Mouse (Mus musculus): Measurements from ENCODE around the gene Copz1. TPM values are rescaled to one million over a fixed set of nuclear protein-coding genes. Genes with fewer than 3 reads are reported as not detected.

The Copz1 gene
- total and polyA plus RNA-seq, 3 experiments: 80.0 to 271 (median 148) TPM

Other genes starting within 250 kb of the Copz1 start
- gene Smug1, start 105.6 kb upstream of the Copz1 start, total RNA-seq (2012; rRNA removed): 7.3 and 7.8 TPM in 2 replicates
- 9.5 and 9.8 TPM in 2 replicates for gene Smug1, start 105.6 kb upstream of the Copz1 start, total RNA-seq (2014; rRNA removed)
- 6.1 and 7.3 TPM in 2 replicates for gene Smug1, start 105.6 kb upstream of the Copz1 start, polyA plus RNA-seq (2012; ENCODE audit: insufficient read length, low read depth)
- 94.9 and 99.6 TPM in 2 replicates for gene Cbx5, start 32.9 kb upstream of the Copz1 start, total RNA-seq (2012; rRNA removed)
- gene Cbx5, start 32.9 kb upstream of the Copz1 start, total RNA-seq (2014; rRNA removed): 152 and 171 TPM in 2 replicates
- 128 and 151 TPM in 2 replicates for gene Cbx5, start 32.9 kb upstream of the Copz1 start, polyA plus RNA-seq (2012; ENCODE audit: insufficient read length, low read depth)
- gene Hnrnpa1, start 32.3 kb upstream of the Copz1 start, total RNA-seq (2012; rRNA removed): 635 and 691 TPM in 2 replicates
- 757 and 802 TPM in 2 replicates for gene Hnrnpa1, start 32.3 kb upstream of the Copz1 start, total RNA-seq (2014; rRNA removed)
- 1,746 and 1,799 TPM in 2 replicates for gene Hnrnpa1, start 32.3 kb upstream of the Copz1 start, polyA plus RNA-seq (2012; ENCODE audit: insufficient read length, low read depth)
- gene Nfe2, start 14.3 kb upstream of the Copz1 start, total RNA-seq (2012; rRNA removed): 0.13 TPM in 1 of 2 replicates, not detected in the other
- gene Nfe2, start 14.3 kb upstream of the Copz1 start, total RNA-seq (2014; rRNA removed): not detected in 2 replicates
- 0.14 and 0.33 TPM in 2 replicates for gene Nfe2, start 14.3 kb upstream of the Copz1 start, polyA plus RNA-seq (2012; ENCODE audit: insufficient read length, low read depth)
- 0.25 and 0.42 TPM in 2 replicates for gene Gpr84, start 37.9 kb downstream of the Copz1 start, total RNA-seq (2012; rRNA removed)
- 0.26 and 0.66 TPM in 2 replicates for gene Gpr84, start 37.9 kb downstream of the Copz1 start, total RNA-seq (2014; rRNA removed)
- gene Gpr84, start 37.9 kb downstream of the Copz1 start, polyA plus RNA-seq (2012; ENCODE audit: insufficient read length, low read depth): 0.79 and 1.4 TPM in 2 replicates
- gene Zfp385a, start 67.4 kb downstream of the Copz1 start, total RNA-seq (2012; rRNA removed): 2.7 and 3.1 TPM in 2 replicates
- 1.0 and 1.2 TPM in 2 replicates for gene Zfp385a, start 67.4 kb downstream of the Copz1 start, total RNA-seq (2014; rRNA removed)
- gene Zfp385a, start 67.4 kb downstream of the Copz1 start, polyA plus RNA-seq (2012; ENCODE audit: insufficient read length, low read depth): 45.2 and 59.9 TPM in 2 replicates
- gene Itga5, start 94.0 kb downstream of the Copz1 start, total RNA-seq (2012; rRNA removed): 0.17 and 0.21 TPM in 2 replicates
- gene Itga5, start 94.0 kb downstream of the Copz1 start, total RNA-seq (2014; rRNA removed): 0.07 and 0.28 TPM in 2 replicates
- 1.6 and 1.8 TPM in 2 replicates for gene Itga5, start 94.0 kb downstream of the Copz1 start, polyA plus RNA-seq (2012; ENCODE audit: insufficient read length, low read depth)
- gene Gtsf1, start 157.8 kb downstream of the Copz1 start, total RNA-seq (2012; rRNA removed): 0.21 TPM in 1 of 2 replicates, not detected in the other
- gene Gtsf1, start 157.8 kb downstream of the Copz1 start, total RNA-seq (2014; rRNA removed): not detected in 2 replicates
- gene Gtsf1, start 157.8 kb downstream of the Copz1 start, polyA plus RNA-seq (2012; ENCODE audit: insufficient read length, low read depth): not detected in 2 replicates
- gene Gtsf2, start 175.8 kb downstream of the Copz1 start, total RNA-seq (2012; rRNA removed): not detected in 2 replicates
- gene Gtsf2, start 175.8 kb downstream of the Copz1 start, total RNA-seq (2014; rRNA removed): not detected in 2 replicates
- gene Gtsf2, start 175.8 kb downstream of the Copz1 start, polyA plus RNA-seq (2012; ENCODE audit: insufficient read length, low read depth): not detected in 2 replicates
- gene Nckap1l, start 181.1 kb downstream of the Copz1 start, total RNA-seq (2012; rRNA removed): 58.5 and 68.6 TPM in 2 replicates
- gene Nckap1l, start 181.1 kb downstream of the Copz1 start, total RNA-seq (2014; rRNA removed): 77.7 and 78.2 TPM in 2 replicates
- gene Nckap1l, start 181.1 kb downstream of the Copz1 start, polyA plus RNA-seq (2012; ENCODE audit: insufficient read length, low read depth): 102 and 109 TPM in 2 replicates
- gene Pde1b, start 230.3 kb downstream of the Copz1 start, total RNA-seq (2012; rRNA removed): 15.0 and 16.3 TPM in 2 replicates
- 14.2 and 19.2 TPM in 2 replicates for gene Pde1b, start 230.3 kb downstream of the Copz1 start, total RNA-seq (2014; rRNA removed)
- 31.9 and 36.7 TPM in 2 replicates for gene Pde1b, start 230.3 kb downstream of the Copz1 start, polyA plus RNA-seq (2012; ENCODE audit: insufficient read length, low read depth)